Mouse (Mus musculus) bone marrow, adult 2 months (tissue): Measurements from ENCODE around the gene Sgms1.

Experiments used
- CTCF ChIP-seq: fragments of 200-500 bp; IDR thresholded peaks from 2 replicates; pipeline ENCODE4 v1.5.1; 2011; ENCODE audit warnings: low read length, control low read depth; ENCODE audit not compliant: control insufficient read depth, insufficient read depth
- POLR2A ChIP-seq: fragments of 200-500 bp; IDR thresholded peaks from 2 replicates; pipeline ENCODE4 v1.6.1; 2011; ENCODE audit warnings: low read depth, mild to moderate bottlenecking, control low read depth, low read length, borderline replicate concordance; ENCODE audit not compliant: control insufficient read depth

DNA sequence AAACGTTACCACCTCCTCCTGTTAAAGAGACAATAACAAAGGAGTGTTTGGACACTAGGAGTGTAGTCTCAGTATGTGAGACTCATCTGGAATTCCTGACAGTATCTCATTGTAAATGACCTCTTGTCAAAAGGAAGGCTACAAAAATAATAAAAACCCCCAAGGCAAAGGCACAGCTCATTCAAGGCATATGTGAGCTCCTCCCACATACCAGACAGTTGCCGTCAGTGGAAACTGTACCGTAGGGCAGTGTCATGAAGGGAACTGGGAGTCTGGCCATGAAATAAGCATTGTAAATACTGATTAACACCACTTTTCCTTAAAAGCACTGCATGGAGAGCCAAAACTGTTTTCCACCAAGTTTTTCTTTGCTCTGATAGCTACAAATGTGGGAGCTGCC, 43.3 kb downstream of the Sgms1 start:
- TF ChIP-seq POLR2A (no peak), CTCF (no peak)
